Comparison of ENCODE assay signal across 16 mouse cellular contexts in genomic region chr1:168328236-168328605, GRCm38 (mm10).
DNase-seq lines count a peak whose midpoint lies in the region; ATAC-seq lines count a peak whose summit lies in the region.
"Had no signal": no experiment of that assay in that cellular context is flagged by ENCODE, and none has a peak within 500 bp of the region (broad histone marks: within the 10 kb centered on the region; RNA-seq: fewer than 3 reads in every experiment).

No protein-coding gene starts in this region.

- no peak for DNase-seq in embryonic facial prominence, embryonic 14.5 days (ENCODE audit: low spot score)
- DNase-seq in embryonic facial prominence, embryonic 10.5 days (ENCODE audit: low spot score): no peak
- DNase-seq in neural tube, embryonic 10.5 days (ENCODE audit: extremely low spot score, low spot score): no peak
- DNase-seq in liver: no peak
- DNase-seq: adrenal gland, postnatal 36 days; cerebellum, postnatal 36 days; kidney, adult 9 months; thymus, postnatal 36 days had no signal

- no peak overlapping the region for H3K4me3 ChIP-seq in embryonic facial prominence, embryonic 14.5 days (ENCODE audit: low read depth, low read length)
- no peak overlapping the region for H3K4me3 ChIP-seq in embryonic facial prominence, embryonic 10.5 days
- no peak overlapping the region for H3K4me3 ChIP-seq in neural tube, embryonic 12.5 days
- H3K4me3 ChIP-seq in hindbrain, embryonic 13.5 days: no peak overlapping the region
- no peak overlapping the region for H3K4me3 ChIP-seq in neural tube, embryonic 15.5 days (replicated peaks)
- H3K4me3 ChIP-seq: embryonic facial prominence, embryonic 12.5 days; heart, embryonic 13.5 days; limb, embryonic 15.5 days had no signal

- 0 out of 2 replicates have a peak overlapping the region, but pooled peaks have one; percentile 7 for H3K27ac ChIP-seq in embryonic facial prominence, embryonic 14.5 days (replicated peaks; ENCODE audit: low read depth, low read length)
- no peak overlapping the region for H3K27ac ChIP-seq in embryonic facial prominence, embryonic 10.5 days (replicated peaks)
- no peak overlapping the region for H3K27ac ChIP-seq in neural tube, embryonic 12.5 days
- peak overlapping the region; percentile 82 for H3K27ac ChIP-seq in hindbrain, embryonic 13.5 days
- H3K27ac ChIP-seq in neural tube, embryonic 15.5 days (replicated peaks): 0 out of 2 replicates have a peak overlapping the region, but pooled peaks have one; percentile 7
- H3K27ac ChIP-seq: embryonic facial prominence, embryonic 12.5 days; heart, embryonic 13.5 days; limb, embryonic 15.5 days had no signal

- no peaks in the 10 kb centered on the region for H3K9me3 ChIP-seq in embryonic facial prominence, embryonic 14.5 days (ENCODE audit: control insufficient read depth, low read length)
- no peaks in the 10 kb centered on the region for H3K9me3 ChIP-seq in embryonic facial prominence, embryonic 10.5 days
- no peaks in the 10 kb centered on the region for H3K9me3 ChIP-seq in neural tube, embryonic 12.5 days
- H3K9me3 ChIP-seq in hindbrain, embryonic 13.5 days: no peaks in the 10 kb centered on the region
- H3K9me3 ChIP-seq in neural tube, embryonic 15.5 days (replicated peaks): no peaks in the 10 kb centered on the region
- H3K9me3 ChIP-seq: embryonic facial prominence, embryonic 12.5 days; heart, embryonic 13.5 days; limb, embryonic 15.5 days had no signal

- H3K4me2 ChIP-seq in embryonic facial prominence, embryonic 14.5 days (ENCODE audit: low read depth, low read length): no peak overlapping the region
- no peak overlapping the region for H3K4me2 ChIP-seq in neural tube, embryonic 12.5 days (replicated peaks)
- peak overlapping the region; percentile 19; the same call in 1 of the 2 replicates for H3K4me2 ChIP-seq in hindbrain, embryonic 13.5 days
- peak overlapping the region; percentile 15; the same call in 1 of the 2 replicates for H3K4me2 ChIP-seq in neural tube, embryonic 15.5 days
- H3K4me2 ChIP-seq: embryonic facial prominence, embryonic 12.5 days; heart, embryonic 13.5 days; limb, embryonic 15.5 days had no signal

- no peaks in the 10 kb centered on the region for H3K36me3 ChIP-seq in embryonic facial prominence, embryonic 14.5 days (ENCODE audit: control insufficient read depth, insufficient read depth, low read length)
- H3K36me3 ChIP-seq in embryonic facial prominence, embryonic 10.5 days (replicated peaks): peaks cover 19% of the 10 kb centered on the region
- H3K36me3 ChIP-seq in neural tube, embryonic 12.5 days: no peaks in the 10 kb centered on the region
- H3K36me3 ChIP-seq in hindbrain, embryonic 13.5 days: peaks cover 6% of the 10 kb centered on the region
- no peaks in the 10 kb centered on the region; the same call in 1 of the 2 replicates for H3K36me3 ChIP-seq in neural tube, embryonic 15.5 days
- H3K36me3 ChIP-seq: embryonic facial prominence, embryonic 12.5 days; limb, embryonic 15.5 days had no signal

- no peak for ATAC-seq in embryonic facial prominence, embryonic 14.5 days (ENCODE audit: low read depth)
- ATAC-seq in neural tube, embryonic 12.5 days (ENCODE audit: low FRiP score, low read depth): 0 out of 2 replicates have a peak, but pooled peaks have one; percentile 3
- no peak; the same call in 1 of the 2 replicates for ATAC-seq in hindbrain, embryonic 13.5 days (ENCODE audit: low FRiP score)
- ATAC-seq in neural tube, embryonic 15.5 days (ENCODE audit: low FRiP score): 0 out of 2 replicates have a peak, but pooled peaks have one; percentile 4
- ATAC-seq in activated CD4-positive, CD25-positive, alpha-beta regulatory T cell, adult 4 months: no peak
- ATAC-seq: lung, postnatal 0 days had no signal

- no peak overlapping the region for H3K9ac ChIP-seq in embryonic facial prominence, embryonic 14.5 days (ENCODE audit: low read depth, low read length)
- H3K9ac ChIP-seq in neural tube, embryonic 12.5 days: no peak overlapping the region
- no peak overlapping the region for H3K9ac ChIP-seq in hindbrain, embryonic 13.5 days
- H3K9ac ChIP-seq in neural tube, embryonic 15.5 days (replicated peaks): no peak overlapping the region
- H3K9ac ChIP-seq: embryonic facial prominence, embryonic 12.5 days; heart, embryonic 13.5 days; limb, embryonic 15.5 days had no signal

- 56% methylated on average over 3 of the region's 3 CpGs for WGBS in embryonic facial prominence, embryonic 14.5 days
- 76% methylated on average over 3 of the region's 3 CpGs for WGBS in embryonic facial prominence, embryonic 10.5 days
- 55% methylated on average over 3 of the region's 3 CpGs for WGBS in neural tube, embryonic 12.5 days
- 36% methylated on average over 3 of the region's 3 CpGs for WGBS in hindbrain, embryonic 13.5 days
- WGBS in neural tube, embryonic 15.5 days: 31% methylated on average over 3 of the region's 3 CpGs

- H3K4me1 ChIP-seq in embryonic facial prominence, embryonic 14.5 days (ENCODE audit: control insufficient read depth, insufficient read depth, low read length): peaks cover 30% of the 10 kb centered on the region
- H3K4me1 ChIP-seq in embryonic facial prominence, embryonic 10.5 days: peaks cover 83% of the 10 kb centered on the region
- peaks cover 74% of the 10 kb centered on the region for H3K4me1 ChIP-seq in neural tube, embryonic 12.5 days
- peaks cover 84% of the 10 kb centered on the region for H3K4me1 ChIP-seq in hindbrain, embryonic 13.5 days (replicated peaks)
- H3K4me1 ChIP-seq in neural tube, embryonic 15.5 days: peaks cover 59% of the 10 kb centered on the region

- H3K27me3 ChIP-seq in embryonic facial prominence, embryonic 14.5 days (replicated peaks; ENCODE audit: control insufficient read depth, insufficient read depth, low read length): no peaks in the 10 kb centered on the region
- H3K27me3 ChIP-seq in embryonic facial prominence, embryonic 10.5 days (replicated peaks; ENCODE audit: low read depth, poor library complexity, severe bottlenecking): no peaks in the 10 kb centered on the region
- no peaks in the 10 kb centered on the region for H3K27me3 ChIP-seq in neural tube, embryonic 12.5 days (replicated peaks)
- H3K27me3 ChIP-seq in hindbrain, embryonic 13.5 days: no peaks in the 10 kb centered on the region
- no peaks in the 10 kb centered on the region; the same call in 1 of the 2 replicates for H3K27me3 ChIP-seq in neural tube, embryonic 15.5 days (replicated peaks)
- H3K27me3 ChIP-seq: embryonic facial prominence, embryonic 12.5 days; heart, embryonic 13.5 days; limb, embryonic 15.5 days had no signal

Comparison
In these comparisons a context has a peak if more than half of its experiments do, and no peak if none do; other contexts are left out.
1. H3K27ac ChIP-seq: peak in embryonic facial prominence, embryonic 14.5 days (single experiment), hindbrain, embryonic 13.5 days (single experiment) and neural tube, embryonic 15.5 days (single experiment); none in embryonic facial prominence, embryonic 10.5 days (single experiment) and neural tube, embryonic 12.5 days (single experiment).
2. H3K4me2 ChIP-seq: peak in hindbrain, embryonic 13.5 days (single experiment) and neural tube, embryonic 15.5 days (single experiment); none in embryonic facial prominence, embryonic 14.5 days (single experiment) and neural tube, embryonic 12.5 days (single experiment).
3. ATAC-seq: peak in neural tube, embryonic 12.5 days (single experiment) and neural tube, embryonic 15.5 days (single experiment); none in embryonic facial prominence, embryonic 14.5 days (single experiment), hindbrain, embryonic 13.5 days (single experiment) and activated CD4-positive, CD25-positive, alpha-beta regulatory T cell, adult 4 months (single experiment).